Mouse (Mus musculus) urinary bladder, postnatal 14 days (tissue): ENCODE measurements around the gene Arsb.
"Not testable (repeated sequence)": the region's sequence is repeated elsewhere in the genome, so short reads cannot be mapped to it uniquely, and the experiment has no call there.

Experiments
- DNase-seq: peaks from one replicate; pipeline ENCODE4 v3.0.0; 2021; ENCODE audit warnings: low spot score

Arsb gene

GRCm38 (mm10) chr13:93985750-93986149, 214.3 kb downstream of the Arsb start:
- not testable (repeated sequence) for DNase-seq

- DNase-seq, result no peak
Measured at GRCm38 (mm10) chr13:93987611-93988010, 216.2 kb downstream of the Arsb start.

GRCm38 (mm10) chr13:93989208-93989607, 217.8 kb downstream of the Arsb start:
- no peak for DNase-seq

GRCm38 (mm10) chr13:93989736-93990611, 218.5 kb downstream of the Arsb start:
- DNase-seq, result no peak

- no peak for DNase-seq
Measured at GRCm38 (mm10) chr13:93990841-93991240, 219.4 kb downstream of the Arsb start.

- no peak for DNase-seq
Measured at GRCm38 (mm10) chr13:93992342-93992882, 221.0 kb downstream of the Arsb start.
